Mouse (Mus musculus) G1E-ER4 (cell line): ENCODE data around the gene H2-DMa. TPM values are rescaled to one million over a fixed set of nuclear protein-coding genes. Genes with fewer than 3 reads are reported as not detected.

Source experiments
- GATA1 ChIP-seq: IDR thresholded peaks from one replicate; pipeline ENCODE4 v1.8.0; 2012; ENCODE audit warnings: low read length, inconsistent platforms
- polyA plus RNA-seq: library from polyadenylated mRNA; stranded (reverse); fragments of >175 nt; gene quantifications from 2 replicates; pipeline ENCODE4 v1.2.3, GENCODE M21; 2012

Gene H2-DMa
- polyA plus RNA-seq, 1 experiment = 2.0 TPM

GRCm38 (mm10) chr17:34152923-34153322 lies 33.6 kb downstream of the H2-DMa start, which contains the start of gene H2-DMb1:
TSS of gene H2-DMb1 (plus strand) at chr17:34153072.
- no peak for TF ChIP-seq GATA1

GRCm38 (mm10) chr17:34155534-34155933 lies 36.2 kb downstream of the H2-DMa start:
- no peak for TF ChIP-seq GATA1

- TF ChIP-seq GATA1 = no peak
Measured at GRCm38 (mm10) chr17:34164202-34164895, 45.0 kb downstream of the H2-DMa start.

GRCm38 (mm10) chr17:34165033-34165730 lies 45.8 kb downstream of the H2-DMa start:
- TF ChIP-seq GATA1 = no peak

- no peak for TF ChIP-seq GATA1
Measured at GRCm38 (mm10) chr17:34169279-34169678, 49.9 kb downstream of the H2-DMa start.

GRCm38 (mm10) chr17:34170487-34170876 lies 51.1 kb downstream of the H2-DMa start:
- no peak for TF ChIP-seq GATA1

- TF ChIP-seq GATA1 = no peak
Measured at GRCm38 (mm10) chr17:34170877-34171498, 51.6 kb downstream of the H2-DMa start.

GRCm38 (mm10) chr17:34172528-34172927 lies 53.2 kb downstream of the H2-DMa start:
- TF ChIP-seq GATA1 = no peak

GRCm38 (mm10) chr17:34174075-34174474 lies 54.7 kb downstream of the H2-DMa start:
- no peak for TF ChIP-seq GATA1

GRCm38 (mm10) chr17:34177179-34177578 lies 57.8 kb downstream of the H2-DMa start:
- TF ChIP-seq GATA1 = no peak

- no peak for TF ChIP-seq GATA1
Measured at GRCm38 (mm10) chr17:34179019-34179418, 59.7 kb downstream of the H2-DMa start.

GRCm38 (mm10) chr17:34179913-34180859 lies 60.8 kb downstream of the H2-DMa start:
- no peak for TF ChIP-seq GATA1

- no peak for TF ChIP-seq GATA1
Measured at GRCm38 (mm10) chr17:34183564-34184219, 64.4 kb downstream of the H2-DMa start.

GRCm38 (mm10) chr17:34185526-34185925 lies 66.2 kb downstream of the H2-DMa start:
- TF ChIP-seq GATA1 = no peak

GRCm38 (mm10) chr17:34186885-34187260 lies 67.5 kb downstream of the H2-DMa start:
- TF ChIP-seq GATA1 = no peak
